Mouse (Mus musculus) intestine, postnatal 0 days (tissue): Measurements from ENCODE around the gene Ubfd1. TPM values are rescaled to one million over a fixed set of nuclear protein-coding genes. Genes with fewer than 3 reads are reported as not detected.

ENCODE experiments used
- ATAC-seq: fragments of 200-750 bp; cut with Nextera tagmentation; 2 replicates; pipeline ENCODE4 v1.8.0; 2017; ENCODE audit warnings: mild to moderate bottlenecking, moderate TSS enrichment, moderate library complexity
- H3K27ac ChIP-seq: fragments of 300-500 bp; sonication (generic); 2 replicates; pipeline ENCODE4 v1.5.1; 2014; ENCODE audit warnings: mild to moderate bottlenecking, low read depth, low read length, moderate library complexity
- H3K27me3 ChIP-seq: fragments of 300-500 bp; sonication (generic); replicated peaks from 2 replicates; pipeline ENCODE4 v1.6.1; 2014; ENCODE audit warnings: low read length, mixed read lengths; ENCODE audit not compliant: control insufficient read depth, insufficient read depth
- H3K36me3 ChIP-seq: fragments of 300-500 bp; sonication (generic); 2 replicates; pipeline ENCODE4 v1.6.1; 2014; ENCODE audit warnings: mild to moderate bottlenecking, moderate library complexity; ENCODE audit not compliant: control insufficient read depth, insufficient read depth
- H3K4me1 ChIP-seq: fragments of 300-500 bp; sonication (generic); replicated peaks from 2 replicates; pipeline ENCODE4 v1.6.1; 2014; ENCODE audit warnings: antibody characterized with exemption, low read length, mixed read lengths; ENCODE audit not compliant: control insufficient read depth, insufficient read depth
- H3K4me2 ChIP-seq: fragments of 300-500 bp; sonication (generic); replicated peaks from 2 replicates; pipeline ENCODE4 v1.6.1; 2014; ENCODE audit warnings: low read depth, mild to moderate bottlenecking, moderate library complexity
- H3K4me3 ChIP-seq: fragments of 300-500 bp; sonication (generic); 2 replicates; pipeline ENCODE4 v1.5.1; 2014; ENCODE audit warnings: low read depth, low read length
- H3K9ac ChIP-seq: fragments of 300-500 bp; sonication (generic); 2 replicates; pipeline ENCODE4 v1.6.1; 2014; ENCODE audit warnings: mild to moderate bottlenecking, low read depth, low read length
- H3K9me3 ChIP-seq: fragments of 300-500 bp; sonication (generic); 2 replicates; pipeline ENCODE4 v1.6.1; 2016; ENCODE audit warnings: mixed run types; ENCODE audit not compliant: control insufficient read depth
- CTCF ChIP-seq: sonication (generic); IDR thresholded peaks from 2 replicates; pipeline ENCODE4 v1.5.1; 2016; ENCODE audit warnings: low read depth, mild to moderate bottlenecking, control low read depth, antibody characterized with exemption, moderate library complexity
- WGBS: fragments of 180-500 bp; shearing (Covaris S2); extraction: QIAGEN DNeasy Blood & Tissue Kit; methylation state at CpG from one replicate; pipeline ENCODE4 v1.1.7; 2014; 5-methylcytosine and 5-hydroxymethylcytosine counted together
- polyA plus RNA-seq: library from polyadenylated mRNA; unstranded; fragments of >200 nt; fragmentation: Nextera tagmentation; extraction: Ambion mirVana; gene quantifications from 2 replicates; pipeline ENCODE4 v1.2.1, GENCODE M21; 2015

The Ubfd1 gene
- polyA plus RNA-seq, 1 experiment from 2014 or later = 29.3 TPM

DNA sequence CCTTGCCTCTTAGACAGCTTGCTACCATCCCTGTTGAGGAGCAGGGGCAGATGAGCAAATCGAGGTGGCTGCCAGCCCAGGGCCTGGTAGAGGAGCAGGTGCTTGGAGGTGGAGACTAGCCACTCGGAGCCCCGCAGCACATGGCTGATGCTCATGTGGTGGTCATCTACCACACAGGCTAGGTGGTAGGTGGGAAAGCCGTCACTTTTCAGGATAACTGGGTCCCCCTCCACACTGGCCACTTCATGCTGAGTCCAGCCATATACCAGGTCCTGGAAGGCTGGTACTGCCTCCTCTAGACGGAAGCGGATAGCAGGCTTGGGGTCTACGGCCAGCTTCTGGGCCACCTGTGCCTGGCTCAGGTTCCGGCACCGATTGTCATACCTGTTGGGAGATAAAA, 18.8 kb upstream of the Ubfd1 start:
- TF ChIP-seq CTCF = no peak
- Histone ChIP-seq H3K4me3 (no peak overlapping the region), H3K4me2 (no peak overlapping the region), H3K27me3 (no peaks in the 10 kb centered on the region), H3K9me3 (no peaks in the 10 kb centered on the region), H3K9ac (no peak overlapping the region), H3K4me1 (peaks cover 6% of the 10 kb centered on the region; the same call in 1 of the 2 replicates), H3K27ac (0 out of 2 replicates have a peak overlapping the region, but pooled peaks have one; percentile 7), H3K36me3 (peaks cover 6% of the 10 kb centered on the region; the same call in 1 of the 2 replicates)
- no peak for ATAC-seq
- WGBS = 93% methylated on average over 9 of the region's 9 CpGs

DNA sequence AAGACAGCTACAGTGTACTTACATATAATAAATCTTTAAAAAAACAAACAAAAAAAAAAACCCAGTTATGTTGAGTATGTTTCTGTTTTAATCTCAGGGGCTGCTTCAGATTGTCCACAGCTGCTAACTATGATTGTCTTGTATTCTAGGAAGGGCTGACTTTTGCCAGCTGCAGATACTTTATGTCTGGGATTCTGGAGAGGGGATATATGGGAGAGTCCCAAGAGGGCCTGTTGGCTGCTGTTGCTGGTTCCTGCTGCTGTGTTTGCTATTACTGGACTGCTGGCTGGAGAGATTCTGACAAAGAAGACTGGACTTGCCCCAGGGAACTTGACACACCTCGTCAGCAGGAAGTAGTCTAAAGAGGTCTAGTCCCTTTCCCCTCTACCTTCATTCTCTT, 16.1 kb upstream of the Ubfd1 start:
- Histone ChIP-seq H3K36me3 (peaks cover 19% of the 10 kb centered on the region; the same call in 1 of the 2 replicates), H3K4me1 (0 out of 2 replicates have a peak, but pooled peaks cover 3% of the 10 kb centered on the region), H3K4me3 (no peak overlapping the region), H3K27ac (no peak overlapping the region), H3K4me2 (no peak overlapping the region), H3K27me3 (no peaks in the 10 kb centered on the region), H3K9ac (no peak overlapping the region), H3K9me3 (no peaks in the 10 kb centered on the region)
- TF ChIP-seq CTCF = no peak
- WGBS = 75% methylated on average over 1 of the region's 1 CpGs
- no peak for ATAC-seq

DNA sequence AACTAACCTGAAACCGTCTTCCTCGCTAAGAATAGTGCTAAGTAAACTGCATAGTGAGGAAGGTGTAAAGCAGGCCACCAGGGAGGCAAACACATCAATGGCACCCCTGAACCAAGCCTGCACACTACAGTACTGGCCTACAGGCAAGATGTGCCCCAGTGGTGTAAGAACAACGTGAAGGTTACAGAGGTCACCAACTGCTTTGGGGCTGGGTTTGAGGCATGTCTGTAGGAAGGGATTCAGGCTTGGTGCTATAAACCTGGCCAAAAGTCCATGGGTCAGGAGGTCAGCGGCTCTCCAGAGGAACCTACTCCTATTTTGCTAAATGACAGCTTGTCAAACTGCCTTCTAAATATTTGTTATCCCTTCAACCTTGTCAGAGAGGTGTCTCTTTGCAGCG, 10.3 kb upstream of the Ubfd1 start:
- H3K27me3 ChIP-seq = no peaks in the 10 kb centered on the region
- 76% methylated on average over 5 of the region's 5 CpGs for WGBS
- H3K36me3 ChIP-seq = peaks cover 25% of the 10 kb centered on the region; the same call in 1 of the 2 replicates

DNA sequence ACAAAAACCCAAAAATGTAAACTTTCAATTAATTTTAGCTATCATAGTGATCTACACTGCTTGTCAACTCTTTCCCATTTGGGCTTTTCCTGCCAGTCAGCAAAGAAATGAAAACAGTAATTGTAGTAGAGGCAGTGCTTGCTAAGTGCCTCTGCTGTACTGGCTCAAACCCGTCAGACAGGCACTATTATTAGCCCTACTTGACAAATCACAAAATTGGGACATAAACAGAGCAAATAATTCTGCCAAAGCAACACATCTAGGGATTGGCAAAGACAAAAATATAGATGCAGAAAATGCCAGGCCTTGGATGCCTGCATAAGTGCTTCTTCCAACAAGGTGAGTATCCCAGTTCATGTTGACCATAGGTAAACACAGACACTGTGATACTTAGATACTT, 1.3 kb upstream of the Ubfd1 start:
- ATAC-seq = no peak
- no peak overlapping the region for H3K27ac ChIP-seq
- H3K36me3 ChIP-seq = 0 out of 2 replicates have a peak, but pooled peaks cover 4% of the 10 kb centered on the region
- no peak for TF ChIP-seq CTCF
- H3K4me1 ChIP-seq = peaks cover 15% of the 10 kb centered on the region; the same call in 1 of the 2 replicates
- no peak overlapping the region for H3K4me3 ChIP-seq
- WGBS = 19% methylated on average over 1 of the region's 1 CpGs
- no peaks in the 10 kb centered on the region for H3K9me3 ChIP-seq
- peak overlapping the region; percentile 93 for H3K4me2 ChIP-seq
- no peaks in the 10 kb centered on the region for H3K27me3 ChIP-seq
- no peak overlapping the region for H3K9ac ChIP-seq

More for the DNA sequence above, 10.3 kb upstream of the Ubfd1 start:
- H3K4me2 ChIP-seq = no peak overlapping the region
- H3K9ac ChIP-seq = no peak overlapping the region
- no peak overlapping the region for H3K4me3 ChIP-seq
- no peaks in the 10 kb centered on the region for H3K9me3 ChIP-seq
- no peak for TF ChIP-seq CTCF
- no peak overlapping the region for H3K27ac ChIP-seq
- no peaks in the 10 kb centered on the region for H3K4me1 ChIP-seq
- ATAC-seq = no peak

DNA sequence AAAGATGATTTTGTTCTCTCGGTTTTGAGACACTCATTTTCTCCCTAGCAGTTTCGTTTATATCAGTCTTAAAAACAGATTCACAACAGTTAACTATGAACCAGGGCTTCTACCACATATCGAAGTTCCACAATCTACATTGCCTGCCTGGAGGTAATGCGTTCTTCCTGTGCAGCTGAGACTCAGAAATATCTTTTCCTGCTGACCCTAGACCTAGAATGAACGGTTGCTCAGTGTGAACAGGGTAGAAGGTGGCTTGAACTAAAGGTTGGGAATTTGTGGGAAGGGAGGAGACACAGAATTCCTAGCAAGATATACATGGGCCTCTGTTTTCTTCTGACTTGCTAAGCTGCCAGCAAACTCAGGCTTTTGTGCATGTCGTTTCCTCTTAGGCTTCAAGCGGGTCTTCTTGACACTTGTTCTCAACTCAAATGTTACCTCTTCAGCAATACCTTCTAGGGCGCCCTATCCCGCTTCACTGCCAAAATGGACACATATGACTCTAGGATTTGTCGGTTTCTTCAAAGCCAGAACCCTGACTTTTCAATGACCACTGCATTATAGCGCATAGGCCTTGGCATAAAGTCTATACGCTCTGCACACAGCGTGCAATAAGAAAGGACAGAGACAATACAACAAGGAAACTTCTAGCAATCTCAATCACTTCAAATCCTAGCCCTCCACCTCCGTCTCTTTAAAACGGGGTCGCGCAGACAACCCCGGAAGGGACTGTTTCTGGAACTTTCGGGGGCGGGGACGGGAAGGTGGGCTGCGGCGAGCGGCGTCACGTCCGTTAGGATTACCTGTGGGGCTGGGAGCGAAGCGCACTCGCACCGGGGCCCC, 652 bp upstream of the Ubfd1 start:
- H3K4me1 ChIP-seq = peaks cover 15% of the 10 kb centered on the region; the same call in 1 of the 2 replicates
- TF ChIP-seq CTCF = no peak
- peak overlapping the region; percentile 97 for H3K4me3 ChIP-seq
- 0 out of 2 replicates have a peak, but pooled peaks cover 3% of the 10 kb centered on the region for H3K36me3 ChIP-seq
- peak overlapping the region; percentile 93 for H3K4me2 ChIP-seq
- no peaks in the 10 kb centered on the region for H3K9me3 ChIP-seq
- 0 out of 2 replicates have a peak, but pooled peaks have one; percentile 1 for ATAC-seq
- peak overlapping the region; percentile 92 for H3K27ac ChIP-seq
- no peaks in the 10 kb centered on the region for H3K27me3 ChIP-seq
- H3K9ac ChIP-seq = peak overlapping the region; percentile 98
- 8% methylated on average over 31 of the region's 31 CpGs for WGBS

DNA sequence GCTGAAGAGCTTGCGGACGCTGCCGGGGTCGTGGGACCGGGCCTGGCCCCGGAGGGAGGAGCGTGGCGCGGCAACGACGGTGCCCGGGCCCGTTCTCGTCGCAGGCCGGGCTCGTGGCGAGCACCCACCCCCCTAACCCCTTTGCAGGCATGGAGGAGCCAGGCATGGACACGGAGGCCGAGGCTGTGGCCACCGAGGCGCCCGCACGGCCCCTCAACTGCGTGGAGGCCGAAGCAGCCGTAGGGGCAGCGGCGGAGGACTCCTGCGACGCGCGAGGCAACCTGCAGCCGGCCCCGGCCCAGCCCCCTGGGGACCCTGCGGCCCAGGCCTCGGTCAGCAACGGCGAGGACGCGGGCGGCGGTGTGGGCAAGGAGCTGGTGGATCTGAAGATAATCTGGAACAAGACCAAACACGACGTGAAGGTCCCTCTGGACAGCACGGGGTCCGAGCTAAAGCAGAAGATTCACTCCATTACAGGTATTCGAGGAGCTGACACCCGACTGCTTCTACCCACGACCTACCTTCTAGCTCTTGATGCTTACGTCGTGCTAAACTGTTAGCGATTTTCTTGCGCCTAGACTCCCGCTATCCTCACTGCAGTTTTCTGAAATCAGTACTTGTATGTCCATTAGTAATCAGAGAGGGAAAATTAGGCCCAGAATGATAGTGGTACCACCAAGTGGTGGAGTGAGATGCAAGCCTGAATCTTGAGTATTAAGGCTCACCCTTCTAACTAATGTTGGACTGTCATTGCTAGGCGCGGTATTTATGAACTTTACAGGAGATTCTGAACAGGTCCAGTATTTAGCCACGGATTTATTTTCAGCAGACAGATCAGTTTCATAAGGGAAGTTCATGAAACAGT, 774 bp downstream of the Ubfd1 start:
- H3K9ac ChIP-seq = peak overlapping the region; percentile 98
- H3K4me1 ChIP-seq = peaks cover 15% of the 10 kb centered on the region; the same call in 1 of the 2 replicates
- H3K36me3 ChIP-seq = peaks cover 13% of the 10 kb centered on the region; the same call in 1 of the 2 replicates
- H3K4me2 ChIP-seq = peak overlapping the region; percentile 93
- TF ChIP-seq CTCF = peak; percentile 54
- H3K9me3 ChIP-seq = no peaks in the 10 kb centered on the region
- ATAC-seq = peak; percentile 13
- peak overlapping the region; percentile 92 for H3K27ac ChIP-seq
- no peaks in the 10 kb centered on the region for H3K27me3 ChIP-seq
- peak overlapping the region; percentile 97 for H3K4me3 ChIP-seq
- WGBS = under 1% methylated on average over 57 of the region's 58 CpGs
